In genomic region chr13:44932307-44933264, GRCm38 (mm10) we compare ENCODE assay signal across 14 mouse cellular contexts.
DNase-seq lines count a peak whose midpoint lies in the region; ATAC-seq and TF ChIP-seq lines count a peak whose summit lies in the region.
"Had no signal": no experiment of that assay in that cellular context is flagged by ENCODE, and none has a peak within 500 bp of the region (broad histone marks: within the 10 kb centered on the region; RNA-seq: fewer than 3 reads in every experiment).

No protein-coding gene starts in this region.

- H3K36me3 ChIP-seq in heart, adult 2 months (ENCODE audit: control insufficient read depth, insufficient read depth, low read length) = peaks cover 3% of the 10 kb centered on the region; the same call in 1 of the 2 replicates
- H3K36me3 ChIP-seq in midbrain, embryonic 13.5 days = peaks cover 11% of the 10 kb centered on the region
- H3K36me3 ChIP-seq in midbrain, embryonic 11.5 days (ENCODE audit: control insufficient read depth, insufficient read depth, low read length) = no peaks in the 10 kb centered on the region
- peaks cover 10% of the 10 kb centered on the region; the same call in 1 of the 2 replicates for H3K36me3 ChIP-seq in forebrain, embryonic 15.5 days
- H3K36me3 ChIP-seq in neural tube, embryonic 15.5 days = peaks cover 7% of the 10 kb centered on the region; the same call in 1 of the 2 replicates

- ATAC-seq in midbrain, embryonic 13.5 days = 0 out of 2 replicates have a peak, but pooled peaks have one; percentile 48
- no peak for ATAC-seq in midbrain, embryonic 11.5 days (ENCODE audit: low FRiP score)
- ATAC-seq in forebrain, embryonic 15.5 days (replicated peaks) = no peak
- ATAC-seq in neural tube, embryonic 15.5 days (ENCODE audit: low FRiP score) = 0 out of 2 replicates have a peak, but pooled peaks have one; percentile 49

- no peaks in the 10 kb centered on the region for H3K27me3 ChIP-seq in heart, adult 2 months (ENCODE audit: control insufficient read depth, insufficient read depth, low read length)
- H3K27me3 ChIP-seq in midbrain, embryonic 13.5 days = no peaks in the 10 kb centered on the region
- no peaks in the 10 kb centered on the region for H3K27me3 ChIP-seq in midbrain, embryonic 11.5 days (ENCODE audit: control insufficient read depth, insufficient read depth, low read length)
- no peaks in the 10 kb centered on the region for H3K27me3 ChIP-seq in forebrain, embryonic 15.5 days
- no peaks in the 10 kb centered on the region for H3K27me3 ChIP-seq in neural tube, embryonic 15.5 days (replicated peaks)
- H3K27me3 ChIP-seq: embryonic facial prominence, embryonic 15.5 days; limb, embryonic 15.5 days had no signal

- H3K4me2 ChIP-seq in midbrain, embryonic 13.5 days (replicated peaks) = no peak overlapping the region
- H3K4me2 ChIP-seq in midbrain, embryonic 11.5 days = no peak overlapping the region
- H3K4me2 ChIP-seq in forebrain, embryonic 15.5 days (replicated peaks) = no peak overlapping the region
- H3K4me2 ChIP-seq in neural tube, embryonic 15.5 days = no peak overlapping the region
- H3K4me2 ChIP-seq: embryonic facial prominence, embryonic 15.5 days; limb, embryonic 15.5 days; lung, embryonic 14.5 days had no signal

- no peak for TF ChIP-seq EP300 in heart, adult 2 months (IDR thresholded peaks at IDR 0.05; ENCODE audit: insufficient read depth, low read depth, low read length)

- WGBS in heart, adult 2 months = 75% methylated on average over 18 of the region's 18 CpGs
- WGBS in midbrain, embryonic 13.5 days = 70% methylated on average over 18 of the region's 18 CpGs
- WGBS in midbrain, embryonic 11.5 days = 74% methylated on average over 18 of the region's 18 CpGs
- 64% methylated on average over 18 of the region's 18 CpGs for WGBS in forebrain, embryonic 15.5 days
- WGBS in neural tube, embryonic 15.5 days = 57% methylated on average over 18 of the region's 18 CpGs

- H3K27ac ChIP-seq in heart, adult 2 months = no peak overlapping the region
- no peak overlapping the region; the same call in 1 of the 2 replicates for H3K27ac ChIP-seq in midbrain, embryonic 13.5 days
- H3K27ac ChIP-seq in midbrain, embryonic 11.5 days (ENCODE audit: low read depth, low read length) = no peak overlapping the region
- H3K27ac ChIP-seq in forebrain, embryonic 15.5 days (replicated peaks) = 0 out of 2 replicates have a peak overlapping the region, but pooled peaks have one; percentile 11
- peak overlapping the region; percentile 23; the same call in 1 of the 2 replicates for H3K27ac ChIP-seq in neural tube, embryonic 15.5 days (replicated peaks)
- H3K27ac ChIP-seq: embryonic facial prominence, embryonic 15.5 days; left cerebral cortex, adult 2 months; limb, embryonic 15.5 days had no signal

- intact Hi-C loops in heart, adult 2 months (cut with DNase I) = no loop called here

- H3K79me2 ChIP-seq in heart, adult 2 months (replicated peaks; ENCODE audit: control insufficient read depth, insufficient read depth, low read length) = no peaks in the 10 kb centered on the region

- peak; percentile 73 for DNase-seq in heart, adult 11 months
- DNase-seq in heart, adult 2 months = no peak
- no peak for DNase-seq in midbrain, embryonic 11.5 days (ENCODE audit: low spot score, missing footprints)
- no peak for DNase-seq in thymus, postnatal 25 days
- DNase-seq: kidney, adult 11 months; kidney, postnatal 36 days; lung, embryonic 14.5 days; thymus, adult 2 months had no signal

- TF ChIP-seq CTCF in heart, adult 2 months (IDR thresholded peaks at IDR 0.05) = no peak

- TF ChIP-seq POLR2A in heart, adult 2 months (IDR thresholded peaks at IDR 0.05; ENCODE audit: insufficient read depth, low read depth, low read length) = no peak

- no peak overlapping the region for H3K9ac ChIP-seq in heart, adult 2 months (ENCODE audit: low read depth, low read length)
- no peak overlapping the region for H3K9ac ChIP-seq in midbrain, embryonic 13.5 days (replicated peaks)
- no peak overlapping the region for H3K9ac ChIP-seq in midbrain, embryonic 11.5 days (ENCODE audit: low read length)
- no peak overlapping the region for H3K9ac ChIP-seq in forebrain, embryonic 15.5 days (replicated peaks)
- no peak overlapping the region for H3K9ac ChIP-seq in neural tube, embryonic 15.5 days (replicated peaks)
- H3K9ac ChIP-seq: embryonic facial prominence, embryonic 15.5 days; limb, embryonic 15.5 days; lung, embryonic 14.5 days had no signal

- H3K4me1 ChIP-seq in heart, adult 2 months (ENCODE audit: control insufficient read depth, insufficient read depth, low read length) = peaks cover 3% of the 10 kb centered on the region
- H3K4me1 ChIP-seq in midbrain, embryonic 13.5 days (replicated peaks) = peaks cover 22% of the 10 kb centered on the region
- H3K4me1 ChIP-seq in midbrain, embryonic 11.5 days (ENCODE audit: control insufficient read depth, insufficient read depth, low read length) = peaks cover 14% of the 10 kb centered on the region
- H3K4me1 ChIP-seq in forebrain, embryonic 15.5 days = peaks cover 13% of the 10 kb centered on the region
- H3K4me1 ChIP-seq in neural tube, embryonic 15.5 days = peaks cover 22% of the 10 kb centered on the region

- no peaks in the 10 kb centered on the region for H3K9me3 ChIP-seq in midbrain, embryonic 13.5 days
- no peaks in the 10 kb centered on the region for H3K9me3 ChIP-seq in midbrain, embryonic 11.5 days (ENCODE audit: control insufficient read depth, low read length)
- no peaks in the 10 kb centered on the region for H3K9me3 ChIP-seq in forebrain, embryonic 15.5 days
- H3K9me3 ChIP-seq in neural tube, embryonic 15.5 days (replicated peaks) = no peaks in the 10 kb centered on the region
- H3K9me3 ChIP-seq: embryonic facial prominence, embryonic 15.5 days; limb, embryonic 15.5 days had no signal

- no peak overlapping the region for H3K4me3 ChIP-seq in heart, adult 2 months
- H3K4me3 ChIP-seq in midbrain, embryonic 13.5 days (replicated peaks) = no peak overlapping the region
- H3K4me3 ChIP-seq in midbrain, embryonic 11.5 days (ENCODE audit: low read depth, low read length) = no peak overlapping the region
- no peak overlapping the region for H3K4me3 ChIP-seq in forebrain, embryonic 15.5 days
- H3K4me3 ChIP-seq in neural tube, embryonic 15.5 days (replicated peaks) = no peak overlapping the region
- H3K4me3 ChIP-seq: embryonic facial prominence, embryonic 15.5 days; left cerebral cortex, adult 2 months; limb, embryonic 15.5 days had no signal

Comparison
In these comparisons a context has a peak if more than half of its experiments do, and no peak if none do; other contexts are left out.
1. ATAC-seq: peak in midbrain, embryonic 13.5 days (single experiment) and neural tube, embryonic 15.5 days (single experiment); none in midbrain, embryonic 11.5 days (single experiment) and forebrain, embryonic 15.5 days (single experiment).
2. H3K27ac ChIP-seq: peak in forebrain, embryonic 15.5 days (single experiment) and neural tube, embryonic 15.5 days (single experiment); none in heart, adult 2 months (single experiment), midbrain, embryonic 13.5 days (single experiment) and midbrain, embryonic 11.5 days (single experiment).